Mouse (Mus musculus): ENCODE measurements around the gene Gm47969. TPM values are rescaled to one million over a fixed set of nuclear protein-coding genes. Genes with fewer than 3 reads are reported as not detected.

Gene Gm47969
- total and polyA plus RNA-seq, 2 experiments from 2014 or later, result not detected

- no peaks in the 10 kb centered on the region for H3K4me1 ChIP-seq (ENCODE audit: insufficient read depth)
- H3K27me3 ChIP-seq (ENCODE audit: insufficient read depth, low read length), result no peaks in the 10 kb centered on the region
- no peaks in the 10 kb centered on the region for H3K9me3 ChIP-seq (ENCODE audit: low read length)
- peak; percentile 89 for DNase-seq
- peak overlapping the region; percentile 45 for H3K9ac ChIP-seq
- H3K36me3 ChIP-seq (ENCODE audit: insufficient read depth), result no peaks in the 10 kb centered on the region
- peak overlapping the region; percentile 30 for H3K4me3 ChIP-seq (ENCODE audit: low read depth, low read length)
- peak overlapping the region; percentile 51 for H3K4me2 ChIP-seq (ENCODE audit: low read depth)
- no peak overlapping the region for H3K27ac ChIP-seq (ENCODE audit: low read depth, low read length)
- peak; percentile 96 for ATAC-seq
- peak; percentile 94 for TF ChIP-seq CTCF (IDR thresholded peaks at IDR 0.05; ENCODE audit: low read depth)
- WGBS, result 46% methylated on average over 11 of the region's 11 CpGs
These were observed 31.6 kb downstream of the Gm47969 start for GRCm38 (mm10) chr1:83076190-83076917.

GRCm38 (mm10) chr1:83077016-83077415, 32.3 kb downstream of the Gm47969 start:
- H3K9me3 ChIP-seq (ENCODE audit: low read length), result no peaks in the 10 kb centered on the region
- DNase-seq, result no peak
- H3K36me3 ChIP-seq (ENCODE audit: insufficient read depth), result no peaks in the 10 kb centered on the region
- 79% methylated on average over 6 of the region's 6 CpGs for WGBS
- no peaks in the 10 kb centered on the region for H3K4me1 ChIP-seq (ENCODE audit: insufficient read depth)
- no peak overlapping the region for H3K4me2 ChIP-seq (ENCODE audit: low read depth)
- no peak overlapping the region for H3K4me3 ChIP-seq (ENCODE audit: low read depth, low read length)
- no peak for TF ChIP-seq CTCF (IDR thresholded peaks at IDR 0.05; ENCODE audit: low read depth)
- no peak overlapping the region for H3K27ac ChIP-seq (ENCODE audit: low read depth, low read length)
- ATAC-seq, result no peak
- no peaks in the 10 kb centered on the region for H3K27me3 ChIP-seq (ENCODE audit: insufficient read depth, low read length)
- H3K9ac ChIP-seq, result no peak overlapping the region

- no peak for ATAC-seq
- no peak for TF ChIP-seq CTCF (IDR thresholded peaks at IDR 0.05; ENCODE audit: low read depth)
- 90% methylated on average over 2 of the region's 2 CpGs for WGBS
These were observed 40.1 kb downstream of the Gm47969 start for GRCm38 (mm10) chr1:83084790-83085189.

GRCm38 (mm10) chr1:83091268-83091667, 46.5 kb downstream of the Gm47969 start:
- H3K27me3 ChIP-seq (ENCODE audit: insufficient read depth, low read length), result no peaks in the 10 kb centered on the region
- WGBS, result 79% methylated on average over 3 of the region's 3 CpGs
- no peak for ATAC-seq
- no peaks in the 10 kb centered on the region for H3K36me3 ChIP-seq (ENCODE audit: insufficient read depth)
- H3K4me2 ChIP-seq (ENCODE audit: low read depth), result no peak overlapping the region
- TF ChIP-seq CTCF (IDR thresholded peaks at IDR 0.05; ENCODE audit: low read depth), result no peak
- H3K4me1 ChIP-seq (ENCODE audit: insufficient read depth), result no peaks in the 10 kb centered on the region
- H3K9ac ChIP-seq, result no peak overlapping the region
- DNase-seq, result no peak
- no peaks in the 10 kb centered on the region for H3K9me3 ChIP-seq (ENCODE audit: low read length)
- no peak overlapping the region for H3K27ac ChIP-seq (ENCODE audit: low read depth, low read length)
- no peak overlapping the region for H3K4me3 ChIP-seq (ENCODE audit: low read depth, low read length)

More at GRCm38 (mm10) chr1:83084790-83085189, 40.1 kb downstream of the Gm47969 start:
- no peaks in the 10 kb centered on the region for H3K27me3 ChIP-seq (ENCODE audit: insufficient read depth, low read length)
- DNase-seq, result no peak
- no peak overlapping the region for H3K27ac ChIP-seq (ENCODE audit: low read depth, low read length)
- no peak overlapping the region for H3K4me3 ChIP-seq (ENCODE audit: low read depth, low read length)
- no peaks in the 10 kb centered on the region for H3K9me3 ChIP-seq (ENCODE audit: low read length)
- no peaks in the 10 kb centered on the region for H3K36me3 ChIP-seq (ENCODE audit: insufficient read depth)
- no peaks in the 10 kb centered on the region for H3K4me1 ChIP-seq (ENCODE audit: insufficient read depth)
- H3K4me2 ChIP-seq (ENCODE audit: low read depth), result no peak overlapping the region
- H3K9ac ChIP-seq, result no peak overlapping the region

Other genes with a start within 250 kb of the Gm47969 start
- gene Agfg1, start 205.4 kb upstream of the Gm47969 start, total RNA-seq (2014; rRNA removed), result 104 and 114 TPM in 2 replicates
- 19.4 and 22.2 TPM in 2 replicates for gene Agfg1, start 205.4 kb upstream of the Gm47969 start, polyA plus RNA-seq (2015; fragmentation: Nextera tagmentation; extraction: Ambion mirVana)
- gene A030005L19Rik, start 131.6 kb upstream of the Gm47969 start, total RNA-seq (2014; rRNA removed), result not detected in 2 replicates
- not detected in 2 replicates for gene A030005L19Rik, start 131.6 kb upstream of the Gm47969 start, polyA plus RNA-seq (2015; fragmentation: Nextera tagmentation; extraction: Ambion mirVana)
- gene A030014E15Rik, start 120.0 kb upstream of the Gm47969 start, total RNA-seq (2014; rRNA removed), result 0.54 TPM in 1 of 2 replicates, not detected in the other
- gene A030014E15Rik, start 120.0 kb upstream of the Gm47969 start, polyA plus RNA-seq (2015; fragmentation: Nextera tagmentation; extraction: Ambion mirVana), result not detected in 2 replicates
- not detected in 2 replicates for gene Gm6217, start 113.5 kb upstream of the Gm47969 start, total RNA-seq (2014; rRNA removed)
- not detected in 2 replicates for gene Gm6217, start 113.5 kb upstream of the Gm47969 start, polyA plus RNA-seq (2015; fragmentation: Nextera tagmentation; extraction: Ambion mirVana)
- not detected in 2 replicates for gene A030003K21Rik, start 101.5 kb upstream of the Gm47969 start, total RNA-seq (2014; rRNA removed)
- gene A030003K21Rik, start 101.5 kb upstream of the Gm47969 start, polyA plus RNA-seq (2015; fragmentation: Nextera tagmentation; extraction: Ambion mirVana), result 0.18 TPM in 1 of 2 replicates, not detected in the other
- gene Gm7544, start 88.9 kb upstream of the Gm47969 start, total RNA-seq (2014; rRNA removed), result not detected in 2 replicates
- not detected in 2 replicates for gene Gm7544, start 88.9 kb upstream of the Gm47969 start, polyA plus RNA-seq (2015; fragmentation: Nextera tagmentation; extraction: Ambion mirVana)
- not detected in 2 replicates for gene Gm47955, start 84.6 kb upstream of the Gm47969 start, total RNA-seq (2014; rRNA removed)
- not detected in 2 replicates for gene Gm47955, start 84.6 kb upstream of the Gm47969 start, polyA plus RNA-seq (2015; fragmentation: Nextera tagmentation; extraction: Ambion mirVana)
- not detected in 2 replicates for gene Gm47959, start 44.4 kb upstream of the Gm47969 start, total RNA-seq (2014; rRNA removed)
- not detected in 2 replicates for gene Gm47959, start 44.4 kb upstream of the Gm47969 start, polyA plus RNA-seq (2015; fragmentation: Nextera tagmentation; extraction: Ambion mirVana)
- 0.85 and 1.3 TPM in 2 replicates for gene Slc19a3, start 6.5 kb upstream of the Gm47969 start, total RNA-seq (2014; rRNA removed)
- 0.69 and 0.99 TPM in 2 replicates for gene Slc19a3, start 6.5 kb upstream of the Gm47969 start, polyA plus RNA-seq (2015; fragmentation: Nextera tagmentation; extraction: Ambion mirVana)
- gene Krtap28-10, start 2.5 kb upstream of the Gm47969 start, total RNA-seq (2014; rRNA removed), result not detected in 2 replicates
- gene Krtap28-10, start 2.5 kb upstream of the Gm47969 start, polyA plus RNA-seq (2015; fragmentation: Nextera tagmentation; extraction: Ambion mirVana), result not detected in 2 replicates
- gene A030005K14Rik, start 14.4 kb downstream of the Gm47969 start, total RNA-seq (2014; rRNA removed), result not detected in 2 replicates
- not detected in 2 replicates for gene A030005K14Rik, start 14.4 kb downstream of the Gm47969 start, polyA plus RNA-seq (2015; fragmentation: Nextera tagmentation; extraction: Ambion mirVana)
- not detected in 2 replicates for gene Krtap28-13, start 16.0 kb downstream of the Gm47969 start, total RNA-seq (2014; rRNA removed)
- not detected in 2 replicates for gene Krtap28-13, start 16.0 kb downstream of the Gm47969 start, polyA plus RNA-seq (2015; fragmentation: Nextera tagmentation; extraction: Ambion mirVana)
- gene Ccl20, start 71.8 kb downstream of the Gm47969 start, total RNA-seq (2014; rRNA removed), result not detected in 2 replicates
- 0.21 TPM in 1 of 2 replicates, not detected in the other for gene Ccl20, start 71.8 kb downstream of the Gm47969 start, polyA plus RNA-seq (2015; fragmentation: Nextera tagmentation; extraction: Ambion mirVana)
- 2.0 and 2.5 TPM in 2 replicates for gene Daw1, start 114.8 kb downstream of the Gm47969 start, total RNA-seq (2014; rRNA removed)
- 0.93 and 1.6 TPM in 2 replicates for gene Daw1, start 114.8 kb downstream of the Gm47969 start, polyA plus RNA-seq (2015; fragmentation: Nextera tagmentation; extraction: Ambion mirVana)